Mouse (Mus musculus) forebrain, embryonic 16.5 days (tissue): ENCODE data around the gene Etl4. TPM values are rescaled to one million over a fixed set of nuclear protein-coding genes. Genes with fewer than 3 reads are reported as not detected.

Experiments used
- ATAC-seq: fragments of 200-750 bp; cut with Nextera tagmentation; 2 replicates; pipeline ENCODE4 v1.8.0; 2017; ENCODE audit warnings: mild to moderate bottlenecking, moderate library complexity
- H3K27ac ChIP-seq: fragments of 300-500 bp; sonication (generic); 2 replicates; pipeline ENCODE4 v1.5.1; 2014; ENCODE audit warnings: low read length, control low read depth
- H3K27me3 ChIP-seq: fragments of 300-500 bp; sonication (generic); replicated peaks from 2 replicates; pipeline ENCODE4 v1.6.1; 2014; ENCODE audit warnings: low read length; ENCODE audit not compliant: control insufficient read depth, insufficient read depth
- H3K36me3 ChIP-seq: fragments of 300-500 bp; sonication (generic); 2 replicates; pipeline ENCODE4 v1.6.1; 2014; ENCODE audit not compliant: control insufficient read depth, insufficient read depth
- H3K4me1 ChIP-seq: fragments of 300-500 bp; sonication (generic); replicated peaks from 2 replicates; pipeline ENCODE4 v1.6.1; 2014; ENCODE audit warnings: low read length; ENCODE audit not compliant: control insufficient read depth, insufficient read depth
- H3K4me2 ChIP-seq: fragments of 300-500 bp; sonication (generic); 2 replicates; pipeline ENCODE4 v1.6.1; 2014; ENCODE audit warnings: mild to moderate bottlenecking, low read length, control low read depth
- H3K4me3 ChIP-seq: fragments of 300-500 bp; sonication (generic); replicated peaks from 2 replicates; pipeline ENCODE4 v1.5.1; 2014; ENCODE audit warnings: mild to moderate bottlenecking, low read length, control low read depth
- H3K9ac ChIP-seq: fragments of 300-500 bp; sonication (generic); replicated peaks from 2 replicates; pipeline ENCODE4 v1.6.1; 2014; ENCODE audit warnings: low read depth, low read length, control low read depth
- H3K9me3 ChIP-seq: fragments of 300-500 bp; sonication (generic); 2 replicates; pipeline ENCODE4 v1.6.1; 2016; ENCODE audit warnings: low read length; ENCODE audit not compliant: control insufficient read depth
- WGBS: fragments of 180-500 bp; shearing (Covaris S2); extraction: QIAGEN DNeasy Blood & Tissue Kit; methylation state at CpG from one replicate; pipeline ENCODE4 v1.1.7; 2014; 5-methylcytosine and 5-hydroxymethylcytosine counted together
- polyA plus RNA-seq: library from polyadenylated mRNA; unstranded; fragments of >200 nt; fragmentation: Nextera tagmentation; extraction: Ambion mirVana; gene quantifications from 2 replicates; pipeline ENCODE4 v1.2.1, GENCODE M21; 2015

Etl4 gene
- polyA plus RNA-seq, 1 experiment from 2014 or later, result 16.5 TPM

GRCm38 (mm10) chr2:20203011-20203410 is 293.4 kb downstream of the Etl4 start:
- WGBS, result 82% methylated on average over 7 of the region's 7 CpGs
- H3K4me1 ChIP-seq, result no peaks in the 10 kb centered on the region
- H3K4me3 ChIP-seq, result no peak overlapping the region
- H3K9ac ChIP-seq, result no peak overlapping the region
- no peak overlapping the region for H3K27ac ChIP-seq
- no peak overlapping the region for H3K4me2 ChIP-seq
- no peaks in the 10 kb centered on the region for H3K27me3 ChIP-seq
- no peaks in the 10 kb centered on the region for H3K9me3 ChIP-seq
- no peak for ATAC-seq
- H3K36me3 ChIP-seq, result no peaks in the 10 kb centered on the region

GRCm38 (mm10) chr2:20206647-20207046 is 297.1 kb downstream of the Etl4 start:
- no peak for ATAC-seq
- H3K9ac ChIP-seq, result no peak overlapping the region
- no peaks in the 10 kb centered on the region for H3K27me3 ChIP-seq
- H3K4me2 ChIP-seq, result no peak overlapping the region
- 67% methylated on average over 1 of the region's 1 CpGs for WGBS
- no peaks in the 10 kb centered on the region for H3K4me1 ChIP-seq
- no peak overlapping the region for H3K27ac ChIP-seq
- H3K36me3 ChIP-seq, result no peaks in the 10 kb centered on the region
- H3K9me3 ChIP-seq, result no peaks in the 10 kb centered on the region
- no peak overlapping the region for H3K4me3 ChIP-seq

GRCm38 (mm10) chr2:20208683-20209194 is 299.2 kb downstream of the Etl4 start:
- Histone ChIP-seq H3K9me3 (no peaks in the 10 kb centered on the region), H3K4me3 (no peak overlapping the region), H3K9ac (no peak overlapping the region), H3K27ac (no peak overlapping the region), H3K4me2 (no peak overlapping the region), H3K36me3 (no peaks in the 10 kb centered on the region), H3K4me1 (no peaks in the 10 kb centered on the region), H3K27me3 (no peaks in the 10 kb centered on the region)
- WGBS, result 78% methylated on average over 3 of the region's 3 CpGs
- no peak for ATAC-seq

GRCm38 (mm10) chr2:20209359-20209758 is 299.8 kb downstream of the Etl4 start:
- no peak overlapping the region for H3K4me3 ChIP-seq
- H3K27me3 ChIP-seq, result no peaks in the 10 kb centered on the region
- no peak overlapping the region for H3K9ac ChIP-seq
- no peak overlapping the region for H3K27ac ChIP-seq
- no peaks in the 10 kb centered on the region for H3K4me1 ChIP-seq
- H3K36me3 ChIP-seq, result no peaks in the 10 kb centered on the region
- no peaks in the 10 kb centered on the region for H3K9me3 ChIP-seq
- H3K4me2 ChIP-seq, result no peak overlapping the region
- no peak for ATAC-seq
- 60% methylated on average over 4 of the region's 4 CpGs for WGBS

- Histone ChIP-seq H3K4me2 (no peak overlapping the region), H3K27me3 (no peaks in the 10 kb centered on the region), H3K27ac (no peak overlapping the region), H3K4me1 (no peaks in the 10 kb centered on the region), H3K4me3 (no peak overlapping the region), H3K9me3 (no peaks in the 10 kb centered on the region), H3K36me3 (no peaks in the 10 kb centered on the region), H3K9ac (no peak overlapping the region)
- ATAC-seq, result no peak
- WGBS, result 78% methylated on average over 2 of the region's 2 CpGs
Measured at GRCm38 (mm10) chr2:20216275-20216674, 306.7 kb downstream of the Etl4 start.

GRCm38 (mm10) chr2:20216686-20217437 is 307.3 kb downstream of the Etl4 start:
- 87% methylated on average over 5 of the region's 5 CpGs for WGBS
- no peaks in the 10 kb centered on the region for H3K27me3 ChIP-seq
- ATAC-seq, result no peak
- H3K4me2 ChIP-seq, result no peak overlapping the region
- H3K4me1 ChIP-seq, result no peaks in the 10 kb centered on the region
- no peaks in the 10 kb centered on the region for H3K9me3 ChIP-seq
- no peak overlapping the region for H3K27ac ChIP-seq
- no peak overlapping the region for H3K4me3 ChIP-seq
- H3K9ac ChIP-seq, result no peak overlapping the region
- no peaks in the 10 kb centered on the region for H3K36me3 ChIP-seq

- Histone ChIP-seq H3K4me2 (no peak overlapping the region), H3K4me3 (no peak overlapping the region), H3K9ac (no peak overlapping the region), H3K9me3 (no peaks in the 10 kb centered on the region), H3K36me3 (no peaks in the 10 kb centered on the region), H3K27me3 (no peaks in the 10 kb centered on the region), H3K27ac (no peak overlapping the region), H3K4me1 (no peaks in the 10 kb centered on the region)
- 70% methylated on average over 4 of the region's 4 CpGs for WGBS
- ATAC-seq, result no peak
Measured at GRCm38 (mm10) chr2:20231371-20231770, 321.8 kb downstream of the Etl4 start.

GRCm38 (mm10) chr2:20248043-20248664 is 338.6 kb downstream of the Etl4 start:
- H3K4me2 ChIP-seq, result no peak overlapping the region
- H3K4me3 ChIP-seq, result no peak overlapping the region
- no peaks in the 10 kb centered on the region for H3K9me3 ChIP-seq
- H3K9ac ChIP-seq, result no peak overlapping the region
- H3K36me3 ChIP-seq, result no peaks in the 10 kb centered on the region
- H3K27me3 ChIP-seq, result no peaks in the 10 kb centered on the region
- WGBS, result 47% methylated on average over 4 of the region's 4 CpGs
- ATAC-seq, result peak; percentile 49
- H3K4me1 ChIP-seq, result peaks cover 7% of the 10 kb centered on the region
- no peak overlapping the region for H3K27ac ChIP-seq

GRCm38 (mm10) chr2:20249403-20249802 is 339.8 kb downstream of the Etl4 start:
- peak; percentile 84 for ATAC-seq
- no peak overlapping the region for H3K4me3 ChIP-seq
- H3K4me1 ChIP-seq, result peaks cover 7% of the 10 kb centered on the region
- peak overlapping the region; percentile 66; the same call in 1 of the 2 replicates for H3K27ac ChIP-seq
- no peaks in the 10 kb centered on the region for H3K36me3 ChIP-seq
- no peaks in the 10 kb centered on the region for H3K9me3 ChIP-seq
- H3K4me2 ChIP-seq, result no peak overlapping the region
- no peaks in the 10 kb centered on the region for H3K27me3 ChIP-seq
- 43% methylated on average over 4 of the region's 4 CpGs for WGBS
- H3K9ac ChIP-seq, result no peak overlapping the region
